In genomic region chr6:134131601-134132000, GRCm38 (mm10) we compare ENCODE assay signal across 20 mouse cellular contexts.
"Had no signal": no experiment of that assay in that cellular context is flagged by ENCODE, and none has a peak within 500 bp of the region (broad histone marks: within the 10 kb centered on the region; RNA-seq: fewer than 3 reads in every experiment).

No protein-coding gene starts in this region.

- DNase-seq: gastrocnemius, postnatal 14 days; gastrocnemius, postnatal 36 days; heart, postnatal 14 days; kidney, adult 11 months; kidney, adult 2 months; kidney, adult 9 months; kidney, postnatal 14 days; liver had no signal

- H3K27me3 ChIP-seq: heart, embryonic 13.5 days; heart, embryonic 15.5 days; hindbrain, embryonic 13.5 days; hindbrain, embryonic 15.5 days; kidney, embryonic 15.5 days; limb, embryonic 12.5 days; liver, embryonic 13.5 days; liver, embryonic 15.5 days had no signal

- H3K27ac ChIP-seq: heart, embryonic 13.5 days; heart, embryonic 15.5 days; hindbrain, embryonic 13.5 days; hindbrain, embryonic 15.5 days; hindbrain, postnatal 0 days; kidney, embryonic 15.5 days; kidney, postnatal 0 days; left cerebral cortex, adult 2 months; limb, embryonic 10.5 days; limb, embryonic 12.5 days; liver, embryonic 13.5 days; liver, embryonic 15.5 days had no signal

- H3K9me3 ChIP-seq: heart, embryonic 13.5 days; heart, embryonic 15.5 days; hindbrain, embryonic 15.5 days; kidney, embryonic 15.5 days; limb, embryonic 10.5 days; limb, embryonic 12.5 days; liver, embryonic 13.5 days; liver, embryonic 15.5 days had no signal

- H3K4me3 ChIP-seq: heart, embryonic 13.5 days; heart, embryonic 15.5 days; hindbrain, embryonic 13.5 days; hindbrain, embryonic 15.5 days; kidney, embryonic 15.5 days; left cerebral cortex, adult 2 months; limb, embryonic 10.5 days; limb, embryonic 12.5 days; liver, embryonic 13.5 days; liver, embryonic 15.5 days had no signal

- H3K36me3 ChIP-seq: hindbrain, embryonic 15.5 days; liver, embryonic 15.5 days had no signal
